Mouse (Mus musculus): ENCODE data around the gene Ubqln3.

DNA sequence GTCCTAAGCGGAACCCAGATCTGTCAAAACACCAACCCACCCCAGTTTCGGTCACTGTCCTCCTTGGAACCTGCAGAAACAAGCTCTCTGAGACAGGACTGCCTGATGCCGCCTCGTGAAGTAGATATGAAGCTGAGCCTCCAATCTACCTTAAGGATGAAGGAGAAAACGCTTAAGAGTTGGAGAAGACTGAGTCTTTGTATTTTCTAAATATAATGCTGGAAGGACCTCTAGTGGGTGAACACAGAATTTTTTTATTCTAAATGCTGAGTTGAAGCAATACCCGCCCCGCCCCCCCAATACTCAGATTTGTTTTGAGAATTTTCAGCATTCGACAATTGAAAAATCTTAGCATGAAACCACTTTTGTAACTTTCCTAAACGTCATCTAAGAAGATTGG is 48.2 kb upstream of the Ubqln3 start:
- no peak for TF ChIP-seq CTCF (IDR thresholded peaks at IDR 0.05; ENCODE audit: low read depth)
- TF ChIP-seq EP300 (IDR thresholded peaks at IDR 0.05; ENCODE audit: low read depth): no peak

All from heart, postnatal 0 days (tissue).